Mouse (Mus musculus) brain, embryonic 14.5 days (tissue): ENCODE data around the gene Runx2.

Experiments
- CTCF ChIP-seq: fragments of 200-500 bp; IDR thresholded peaks from 2 replicates; pipeline ENCODE4 v1.5.1; 2012; ENCODE audit warnings: inconsistent platforms, mild to moderate bottlenecking, moderate library complexity, borderline replicate concordance; ENCODE audit not compliant: insufficient read depth, insufficient read length; ENCODE audit errors: extremely low read depth
- POLR2A ChIP-seq: fragments of 200-500 bp; IDR thresholded peaks from 2 replicates; pipeline ENCODE4 v1.6.1; 2012; ENCODE audit warnings: mild to moderate bottlenecking, inconsistent platforms, borderline replicate concordance; ENCODE audit not compliant: poor library complexity, insufficient read depth, insufficient read length, severe bottlenecking; ENCODE audit errors: extremely low read depth

DNA sequence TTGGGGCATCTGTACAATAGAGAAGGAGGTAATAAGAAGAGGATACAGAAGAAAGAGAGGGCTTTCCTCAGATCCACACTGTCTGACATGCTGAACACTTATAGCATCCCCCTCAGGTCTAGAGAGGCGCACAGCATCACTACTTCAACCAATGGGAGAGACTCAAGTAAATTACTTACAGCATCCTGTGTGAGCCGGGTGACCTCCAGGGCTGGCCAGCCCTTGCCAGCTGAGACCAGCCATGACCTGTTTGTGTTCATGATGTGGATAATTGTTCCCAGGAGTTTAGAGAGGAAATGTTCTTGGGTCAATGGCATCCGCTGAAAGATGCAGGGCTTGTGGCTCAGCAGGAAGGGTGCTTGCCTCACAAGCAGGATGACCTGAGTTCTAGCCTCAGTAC is 308.1 kb downstream of the Runx2 start:
- TF ChIP-seq CTCF, result no peak
- TF ChIP-seq POLR2A, result no peak
